ENCODE assay signal across 21 mouse cellular contexts in the genomic region with DNA sequence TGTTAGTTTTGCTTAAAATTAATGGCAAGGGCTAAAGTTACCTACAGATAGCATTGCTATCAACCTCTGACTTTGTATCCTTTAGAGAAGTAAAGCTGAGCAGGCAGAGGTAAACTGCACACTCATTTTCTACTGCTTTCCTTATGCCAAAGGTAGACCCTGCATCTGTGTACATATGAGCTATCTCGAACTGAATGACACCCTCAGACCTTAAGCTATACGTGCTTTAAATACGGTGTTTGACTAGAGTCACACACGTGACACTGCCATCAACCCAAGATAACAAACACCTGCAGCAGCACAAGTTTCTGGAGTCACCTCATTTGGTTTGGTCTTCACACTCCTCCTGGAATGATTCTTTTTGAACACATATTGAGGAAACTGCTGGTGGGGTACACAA.
A peak's percentile ranks its signal among the peaks of the same experiment; 100 is the strongest.
DNase-seq lines count a peak whose midpoint lies in the region; ATAC-seq and TF ChIP-seq lines count a peak whose summit lies in the region.
"Had no signal": no experiment of that assay in that cellular context is flagged by ENCODE, and none has a peak within 500 bp of the region (broad histone marks: within the 10 kb centered on the region; RNA-seq: fewer than 3 reads in every experiment).

No protein-coding gene starts in this region.

- no peaks in the 10 kb centered on the region for H3K27me3 ChIP-seq in intestine, embryonic 15.5 days (replicated peaks)
- no peaks in the 10 kb centered on the region for H3K27me3 ChIP-seq in intestine, postnatal 0 days (replicated peaks; ENCODE audit: control insufficient read depth, insufficient read depth, low read length)
- no peaks in the 10 kb centered on the region for H3K27me3 ChIP-seq in midbrain, embryonic 11.5 days (ENCODE audit: control insufficient read depth, insufficient read depth, low read length)
- no peaks in the 10 kb centered on the region for H3K27me3 ChIP-seq in midbrain, embryonic 14.5 days (ENCODE audit: control insufficient read depth, insufficient read depth, low read length)
- no peaks in the 10 kb centered on the region for H3K27me3 ChIP-seq in intestine, embryonic 16.5 days (replicated peaks; ENCODE audit: control insufficient read depth, insufficient read depth, low read length)
- H3K27me3 ChIP-seq: CH12.LX, Patski had no signal

- H3K4me2 ChIP-seq in intestine, embryonic 15.5 days (replicated peaks): no peak overlapping the region
- no peak overlapping the region for H3K4me2 ChIP-seq in intestine, postnatal 0 days (replicated peaks; ENCODE audit: low read depth)
- no peak overlapping the region for H3K4me2 ChIP-seq in midbrain, embryonic 11.5 days
- no peak overlapping the region for H3K4me2 ChIP-seq in midbrain, embryonic 14.5 days (ENCODE audit: low read length)
- H3K4me2 ChIP-seq in intestine, embryonic 16.5 days (ENCODE audit: low read depth, low read length): no peak overlapping the region

- no peak overlapping the region for H3K27ac ChIP-seq in intestine, embryonic 15.5 days
- no peak overlapping the region for H3K27ac ChIP-seq in intestine, postnatal 0 days (ENCODE audit: low read depth, low read length)
- H3K27ac ChIP-seq in midbrain, embryonic 11.5 days (ENCODE audit: low read depth, low read length): no peak overlapping the region
- no peak overlapping the region for H3K27ac ChIP-seq in midbrain, embryonic 14.5 days (replicated peaks; ENCODE audit: low read depth, low read length)
- no peak overlapping the region for H3K27ac ChIP-seq in intestine, embryonic 16.5 days (ENCODE audit: low read length)

- 66% methylated on average over 4 of the region's 4 CpGs for WGBS in intestine, embryonic 15.5 days
- 61% methylated on average over 4 of the region's 4 CpGs for WGBS in intestine, postnatal 0 days
- WGBS in midbrain, embryonic 11.5 days: 95% methylated on average over 4 of the region's 4 CpGs
- 94% methylated on average over 4 of the region's 4 CpGs for WGBS in midbrain, embryonic 14.5 days
- WGBS in intestine, embryonic 16.5 days: 65% methylated on average over 4 of the region's 4 CpGs

- no peak overlapping the region for H3K4me3 ChIP-seq in intestine, embryonic 15.5 days (replicated peaks)
- H3K4me3 ChIP-seq in intestine, postnatal 0 days (ENCODE audit: low read depth, low read length): no peak overlapping the region
- H3K4me3 ChIP-seq in midbrain, embryonic 11.5 days (ENCODE audit: low read depth, low read length): no peak overlapping the region
- H3K4me3 ChIP-seq in midbrain, embryonic 14.5 days (replicated peaks; ENCODE audit: low read depth, low read length): no peak overlapping the region
- no peak overlapping the region for H3K4me3 ChIP-seq in intestine, embryonic 16.5 days (ENCODE audit: low read length)

- DNase-seq in midbrain, embryonic 11.5 days (ENCODE audit: low spot score, missing footprints): peak; percentile 39
- no peak for DNase-seq in midbrain, embryonic 14.5 days
- DNase-seq in layer of hippocampus, postnatal 14 days (ENCODE audit: low spot score in 2 of 2): no peak
- DNase-seq: adrenal gland, adult 2 months; adrenal gland, adult 8-10 months; adrenal gland, postnatal 10 days; adrenal gland, postnatal 14 days; adrenal gland, postnatal 25 days; adrenal gland, postnatal 36 days; B cell, adult 2 months; cerebellum, adult 11 months; cerebellum, adult 11-12 months; cerebellum, adult 18-20 months had no signal

- H3K36me3 ChIP-seq in intestine, embryonic 15.5 days: no peaks in the 10 kb centered on the region
- H3K36me3 ChIP-seq in intestine, postnatal 0 days (ENCODE audit: control insufficient read depth, insufficient read depth): no peaks in the 10 kb centered on the region
- no peaks in the 10 kb centered on the region for H3K36me3 ChIP-seq in midbrain, embryonic 11.5 days (ENCODE audit: control insufficient read depth, insufficient read depth, low read length)
- no peaks in the 10 kb centered on the region for H3K36me3 ChIP-seq in midbrain, embryonic 14.5 days (ENCODE audit: control insufficient read depth, insufficient read depth, low read length)
- no peaks in the 10 kb centered on the region for H3K36me3 ChIP-seq in intestine, embryonic 16.5 days (ENCODE audit: control insufficient read depth, insufficient read depth, low read length)

- no peaks in the 10 kb centered on the region for H3K9me3 ChIP-seq in intestine, embryonic 15.5 days
- no peaks in the 10 kb centered on the region for H3K9me3 ChIP-seq in intestine, postnatal 0 days (ENCODE audit: control insufficient read depth)
- peaks cover 2% of the 10 kb centered on the region; the same call in 1 of the 2 replicates for H3K9me3 ChIP-seq in midbrain, embryonic 11.5 days (ENCODE audit: control insufficient read depth, low read length)
- peaks cover 3% of the 10 kb centered on the region; the same call in 1 of the 2 replicates for H3K9me3 ChIP-seq in midbrain, embryonic 14.5 days (ENCODE audit: control insufficient read depth, low read length)
- no peaks in the 10 kb centered on the region for H3K9me3 ChIP-seq in intestine, embryonic 16.5 days (ENCODE audit: control insufficient read depth, low read length)
- H3K9me3 ChIP-seq: G1E had no signal

- peak; percentile 59 for ATAC-seq in intestine, embryonic 15.5 days
- no peak for ATAC-seq in intestine, postnatal 0 days
- no peak for ATAC-seq in midbrain, embryonic 11.5 days (ENCODE audit: low FRiP score)
- no peak for ATAC-seq in midbrain, embryonic 14.5 days (ENCODE audit: low FRiP score, low TSS enrichment)
- peak; percentile 58; the same call in 1 of the 2 replicates for ATAC-seq in intestine, embryonic 16.5 days
- ATAC-seq: activated CD4-positive, CD25-positive, alpha-beta regulatory T cell, adult 4 months; CD4-positive, CD25-positive, alpha-beta regulatory T cell, adult 4 months; Patski had no signal

- no peak for TF ChIP-seq CTCF in intestine, postnatal 0 days (IDR thresholded peaks at IDR 0.05; ENCODE audit: low read depth)

- no peak overlapping the region for H3K9ac ChIP-seq in intestine, embryonic 15.5 days
- no peak overlapping the region for H3K9ac ChIP-seq in intestine, postnatal 0 days (ENCODE audit: low read depth, low read length)
- no peak overlapping the region for H3K9ac ChIP-seq in midbrain, embryonic 11.5 days (ENCODE audit: low read length)
- no peak overlapping the region for H3K9ac ChIP-seq in midbrain, embryonic 14.5 days (replicated peaks; ENCODE audit: low read length)
- H3K9ac ChIP-seq in intestine, embryonic 16.5 days (ENCODE audit: low read depth, low read length): no peak overlapping the region

- no peaks in the 10 kb centered on the region for H3K4me1 ChIP-seq in intestine, embryonic 15.5 days (replicated peaks)
- H3K4me1 ChIP-seq in intestine, postnatal 0 days (replicated peaks; ENCODE audit: control insufficient read depth, insufficient read depth, low read length): no peaks in the 10 kb centered on the region
- no peaks in the 10 kb centered on the region for H3K4me1 ChIP-seq in midbrain, embryonic 11.5 days (ENCODE audit: control insufficient read depth, insufficient read depth, low read length)
- H3K4me1 ChIP-seq in midbrain, embryonic 14.5 days (ENCODE audit: control insufficient read depth, insufficient read depth, low read length): no peaks in the 10 kb centered on the region
- H3K4me1 ChIP-seq in intestine, embryonic 16.5 days (ENCODE audit: control insufficient read depth, insufficient read depth, low read length): no peaks in the 10 kb centered on the region

Comparison
In these comparisons a context has a peak if more than half of its experiments do, and no peak if none do; other contexts are left out.
1. ATAC-seq: peak in intestine, embryonic 15.5 days (single experiment) and intestine, embryonic 16.5 days (single experiment); none in intestine, postnatal 0 days (single experiment), midbrain, embryonic 11.5 days (single experiment) and midbrain, embryonic 14.5 days (single experiment).